Mouse (Mus musculus) hindbrain, embryonic 10.5 days (tissue): ENCODE measurements around the gene Slc16a8. TPM values are rescaled to one million over a fixed set of nuclear protein-coding genes. Genes with fewer than 3 reads are reported as not detected.
A peak's percentile ranks its signal among the peaks of the same experiment; 100 is the strongest.

ENCODE experiments used
- DNase-seq: peaks from one replicate; pipeline ENCODE4 v3.0.0-alpha.2; 2017; ENCODE audit warnings: low spot score
- H3K27ac ChIP-seq: fragments of 300-500 bp; sonication (generic); 2 replicates; pipeline ENCODE4 v1.5.1; 2016; ENCODE audit warnings: mild to moderate bottlenecking, moderate library complexity
- H3K27me3 ChIP-seq: fragments of 300-500 bp; sonication (generic); 2 replicates; pipeline ENCODE4 v1.6.1; 2016; ENCODE audit warnings: mild to moderate bottlenecking; ENCODE audit not compliant: poor library complexity, insufficient read depth, severe bottlenecking
- H3K36me3 ChIP-seq: fragments of 300-500 bp; sonication (generic); 2 replicates; pipeline ENCODE4 v1.6.1; 2016; ENCODE audit warnings: mild to moderate bottlenecking, moderate library complexity
- H3K4me1 ChIP-seq: fragments of 300-500 bp; sonication (generic); replicated peaks from 2 replicates; pipeline ENCODE4 v1.6.1; 2016; ENCODE audit warnings: mild to moderate bottlenecking
- H3K4me3 ChIP-seq: fragments of 300-500 bp; sonication (generic); 2 replicates; pipeline ENCODE4 v1.5.1; 2016; ENCODE audit warnings: mild to moderate bottlenecking, moderate library complexity
- H3K9me3 ChIP-seq: fragments of 300-500 bp; sonication (generic); 2 replicates; pipeline ENCODE4 v1.6.1; 2016; ENCODE audit warnings: mild to moderate bottlenecking, moderate library complexity
- WGBS: fragments of 180-500 bp; shearing (Covaris S2); methylation state at CpG from one replicate; pipeline ENCODE4 v1.1.7; 2016; 5-methylcytosine and 5-hydroxymethylcytosine counted together
- polyA plus RNA-seq: library from polyadenylated mRNA; unstranded; fragments of >200 nt; fragmentation: Nextera tagmentation; extraction: Ambion mirVana; gene quantifications from 2 replicates; pipeline ENCODE4 v1.2.1, GENCODE M21; 2016

Gene Slc16a8
- polyA plus RNA-seq, 1 experiment from 2014 or later, result 0.14 TPM

- peak overlapping the region; percentile 30 for H3K4me3 ChIP-seq
- H3K27ac ChIP-seq, result peak overlapping the region; percentile 90
- peaks cover 10% of the 10 kb centered on the region; the same call in 1 of the 2 replicates for H3K27me3 ChIP-seq
- H3K9me3 ChIP-seq, result no peaks in the 10 kb centered on the region
- peak; percentile 68 for DNase-seq
- peaks cover 36% of the 10 kb centered on the region for H3K4me1 ChIP-seq
- H3K36me3 ChIP-seq, result no peaks in the 10 kb centered on the region
- WGBS, result 17% methylated on average over 13 of the region's 13 CpGs
These were observed 52.9 kb downstream of the Slc16a8 start for GRCm38 (mm10) chr15:79201491-79202150.

Other genes with a start within 250 kb of the Slc16a8 start
- gene H1f0, start 226.3 kb downstream of the Slc16a8 start, polyA plus RNA-seq, result 447 and 561 TPM in 2 replicates
- gene Galr3, start 212.9 kb downstream of the Slc16a8 start, polyA plus RNA-seq, result not detected in 2 replicates
- gene Ankrd54, start 191.9 kb downstream of the Slc16a8 start, polyA plus RNA-seq, result 65.9 and 78.2 TPM in 2 replicates
- 238 and 262 TPM in 2 replicates for gene Eif3l, start 179.6 kb downstream of the Slc16a8 start, polyA plus RNA-seq
- gene Micall1, start 145.9 kb downstream of the Slc16a8 start, polyA plus RNA-seq, result 7.0 and 8.8 TPM in 2 replicates
- 383 and 404 TPM in 2 replicates for gene Polr2f, start 113.8 kb downstream of the Slc16a8 start, polyA plus RNA-seq
- gene 1700088E04Rik, start 113.5 kb downstream of the Slc16a8 start, polyA plus RNA-seq, result 9.8 and 16.1 TPM in 2 replicates
- gene Sox10, start 89.5 kb downstream of the Slc16a8 start, polyA plus RNA-seq, result 9.2 and 28.1 TPM in 2 replicates
- 45.0 and 47.8 TPM in 2 replicates for gene Pick1, start 25.6 kb downstream of the Slc16a8 start, polyA plus RNA-seq
- 0.14 and 0.21 TPM in 2 replicates for gene Gm49486, start 25.4 kb downstream of the Slc16a8 start, polyA plus RNA-seq
- gene Baiap2l2, start 30.8 kb upstream of the Slc16a8 start, polyA plus RNA-seq, result 1.7 and 2.0 TPM in 2 replicates
- gene Pla2g6, start 73.6 kb upstream of the Slc16a8 start, polyA plus RNA-seq, result 24.2 and 25.3 TPM in 2 replicates
- gene Maff, start 91.9 kb upstream of the Slc16a8 start, polyA plus RNA-seq, result 0.97 and 1.1 TPM in 2 replicates
- gene Tmem184b, start 148.8 kb upstream of the Slc16a8 start, polyA plus RNA-seq, result 54.8 and 56.2 TPM in 2 replicates
- 148 and 190 TPM in 2 replicates for gene Csnk1e, start 200.8 kb upstream of the Slc16a8 start, polyA plus RNA-seq